Mouse (Mus musculus): ENCODE measurements around the gene Rpf1. TPM values are rescaled to one million over a fixed set of nuclear protein-coding genes. Genes with fewer than 3 reads are reported as not detected.
A peak's percentile ranks its signal among the peaks of the same experiment; 100 is the strongest.

The Rpf1 gene
- total RNA-seq, 2 experiments from 2014 or later = 14.6 to 15.3 TPM

DNA sequence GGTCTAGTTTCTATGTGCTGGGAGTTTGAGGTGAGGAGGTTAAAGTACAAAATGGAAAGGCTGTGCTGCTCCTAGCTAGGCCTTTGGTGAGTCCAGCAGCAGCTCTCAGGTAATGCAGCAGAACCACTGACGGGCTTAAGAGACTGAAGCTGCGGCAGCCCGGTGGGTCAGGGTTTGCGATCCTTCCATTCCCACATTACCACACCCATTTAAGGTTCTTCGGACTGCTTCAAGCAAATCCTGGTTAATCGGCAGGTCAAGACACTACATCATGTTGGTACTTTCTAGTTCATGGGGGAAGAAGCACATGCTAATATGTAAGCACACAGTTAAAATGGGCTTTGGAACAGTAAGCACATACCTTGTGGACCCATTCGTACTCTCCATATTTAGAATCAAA lies 14.5 kb downstream of the Rpf1 start:
- intact Hi-C loops (cut with DNase I) = no loop called here
- no peak for DNase-seq (ENCODE audit: extremely low spot score in 1 of 2, low spot score in 2 of 2)

DNA sequence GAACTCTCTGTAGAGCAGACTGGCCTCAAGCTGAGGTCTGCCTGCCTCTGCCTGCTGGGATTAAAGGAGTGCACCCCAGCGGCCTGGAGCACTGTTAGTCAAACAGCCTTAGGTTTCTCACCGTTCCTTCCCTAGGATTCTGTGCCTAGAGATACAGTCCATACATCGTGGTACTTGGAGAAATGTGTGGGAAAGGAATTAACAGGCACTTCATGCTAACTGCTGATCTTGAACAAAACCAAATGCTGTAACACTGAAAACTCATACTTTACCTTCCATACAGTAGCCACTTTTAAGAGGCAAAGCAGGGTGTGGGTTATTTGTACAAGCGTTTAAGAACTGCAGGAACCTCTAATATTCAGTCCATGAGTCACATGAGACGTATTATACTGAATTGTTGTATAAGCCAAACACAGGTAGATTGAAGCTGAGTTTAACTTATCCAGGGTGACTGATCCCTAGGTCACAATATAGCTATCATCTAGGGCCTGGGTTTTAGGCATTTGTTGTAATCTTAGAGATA lies 19.6 kb downstream of the Rpf1 start:
- intact Hi-C loops (cut with DNase I) = loop anchor here (5.0 kb wide), 1 partner anchor 49 kb away; no protein-coding TSS in a partner anchor
- no peak for DNase-seq (ENCODE audit: extremely low spot score in 1 of 2, low spot score in 2 of 2)

DNA sequence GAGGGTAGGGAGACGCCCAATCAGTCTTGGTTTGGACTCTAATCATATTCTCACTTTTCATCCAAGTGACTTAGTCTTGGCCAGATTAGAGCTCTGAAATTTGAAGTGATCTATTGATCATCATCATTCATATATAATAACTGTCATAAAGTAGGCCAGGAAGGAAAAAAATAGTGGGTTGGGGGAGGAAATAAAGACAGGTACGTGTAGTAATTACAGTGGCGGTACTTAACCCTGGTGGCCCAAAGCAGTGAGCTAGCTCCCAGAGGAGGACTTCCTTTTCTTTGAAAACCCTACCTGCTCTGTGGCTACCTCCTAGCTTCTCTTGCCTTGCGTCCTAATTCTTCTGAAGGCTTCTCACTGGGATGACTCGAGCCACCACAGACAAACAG lies 20.4 kb downstream of the Rpf1 start:
- intact Hi-C loops (cut with DNase I) = loop anchor here (5.0 kb wide), 1 partner anchor 49 kb away; no protein-coding TSS in a partner anchor
- no peak for DNase-seq (ENCODE audit: extremely low spot score in 1 of 2, low spot score in 2 of 2)

DNA sequence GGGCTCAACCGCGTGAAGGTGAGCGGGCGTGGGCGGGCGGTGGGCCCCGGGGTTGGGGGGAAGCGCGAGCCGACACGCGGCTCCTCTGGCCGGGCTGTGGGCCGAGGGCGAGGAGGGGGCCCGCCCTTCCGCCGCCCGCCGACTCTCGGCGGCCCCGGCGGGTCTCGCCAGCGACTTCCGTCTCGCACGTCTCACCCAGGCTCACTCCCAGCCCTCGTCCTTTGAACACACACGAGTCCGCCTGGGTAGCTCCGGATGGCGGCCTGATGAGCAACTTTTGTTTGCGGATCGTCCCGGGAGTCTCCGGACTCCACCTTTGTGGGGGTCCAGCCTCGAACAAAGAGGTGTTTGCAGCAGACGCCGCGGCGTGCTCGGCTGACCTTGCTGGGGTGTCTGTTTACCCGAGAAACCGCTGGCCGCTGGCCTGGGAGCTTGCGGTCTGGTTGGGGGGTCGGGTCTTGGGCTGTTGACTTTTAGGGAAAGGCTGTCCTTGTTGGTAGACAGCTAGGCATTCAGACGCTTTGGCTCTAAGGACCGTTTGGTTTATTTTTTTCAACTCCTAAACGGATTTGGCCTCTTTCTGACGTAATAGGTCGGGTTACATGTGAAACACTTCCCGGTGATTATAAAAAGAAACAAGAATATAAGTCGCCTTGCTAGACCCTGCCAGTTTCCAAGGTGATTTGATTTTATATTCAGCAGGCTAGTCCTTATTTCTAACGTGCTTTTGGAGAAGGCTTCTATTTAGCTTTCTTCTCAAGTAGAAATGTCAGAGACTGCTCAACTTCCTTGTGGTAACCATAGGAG lies 21.0 kb downstream of the Rpf1 start:
- intact Hi-C loops (cut with DNase I) = loop anchor here (5.0 kb wide), 1 partner anchor 48 kb away; no protein-coding TSS in a partner anchor
- peak; percentile 16 to 88 for DNase-seq (ENCODE audit: extremely low spot score in 1 of 2, low spot score in 2 of 2)

DNA sequence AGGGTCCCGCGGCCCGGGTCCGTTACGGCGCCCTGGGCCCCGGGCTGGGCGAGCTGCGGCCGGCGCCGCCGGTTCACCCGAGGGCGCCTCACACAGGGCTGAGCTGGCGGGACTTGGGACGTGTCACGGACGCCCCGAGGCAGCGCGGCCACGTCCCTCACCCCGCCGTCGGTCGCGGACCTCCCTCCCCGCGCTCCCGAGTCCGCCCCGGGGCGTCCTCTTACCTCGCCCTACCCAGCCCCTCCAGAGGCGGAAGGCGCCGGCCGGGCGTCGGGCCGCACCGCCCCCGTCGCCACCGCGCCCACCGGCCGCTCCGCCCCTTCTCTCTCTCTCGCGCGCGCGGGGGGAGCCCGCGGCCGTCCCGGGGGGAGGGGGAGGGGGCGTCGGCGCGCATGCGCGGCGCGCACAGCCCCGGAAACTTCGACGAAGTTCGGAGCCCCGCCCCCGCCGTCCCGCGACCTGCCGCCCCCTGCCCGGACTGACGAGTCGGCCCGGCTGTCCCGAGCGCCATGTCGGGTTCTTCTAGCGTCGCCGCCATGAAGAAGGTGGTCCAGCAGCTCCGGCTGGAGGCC lies 21.7 kb downstream of the Rpf1 start, which contains the start of the genes Spata1 and Gng5:
TSS of gene Spata1 (minus strand) at position 323 of the 572 bp plus-strand sequence.
TSS of gene Gng5 (plus strand) at position 377 of the 572 bp plus-strand sequence.
- intact Hi-C loops (cut with DNase I) = loop anchor here (5.0 kb wide), 2 partner anchors 47 to 152 kb away; no protein-coding TSS in a partner anchor
- peak; percentile 22 to 92 for DNase-seq (ENCODE audit: extremely low spot score in 1 of 2, low spot score in 2 of 2)

DNA sequence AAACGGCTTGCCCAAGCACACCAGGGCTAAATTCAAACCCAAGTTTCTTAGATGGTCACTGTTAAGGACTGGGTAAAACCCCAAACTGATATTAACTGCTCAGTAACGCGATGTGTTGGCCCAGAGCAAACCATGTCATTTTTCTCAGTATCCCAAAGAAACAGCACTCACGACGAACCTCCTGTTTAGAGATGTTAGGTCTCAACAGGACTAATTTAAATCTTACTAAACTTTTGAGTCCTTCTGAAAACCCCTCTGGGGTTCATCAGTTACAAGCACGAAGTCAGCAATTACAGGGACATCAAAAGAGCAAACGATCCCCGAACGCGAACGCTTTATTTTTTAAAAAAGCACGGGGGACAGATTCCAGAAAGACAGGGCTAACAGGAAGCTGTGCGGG lies 22.2 kb downstream of the Rpf1 start:
- intact Hi-C loops (cut with DNase I) = loop anchor here (5.0 kb wide), 1 partner anchor 152 kb away; no protein-coding TSS in a partner anchor
- DNase-seq (ENCODE audit: extremely low spot score in 1 of 2, low spot score in 2 of 2) = no peak

DNA sequence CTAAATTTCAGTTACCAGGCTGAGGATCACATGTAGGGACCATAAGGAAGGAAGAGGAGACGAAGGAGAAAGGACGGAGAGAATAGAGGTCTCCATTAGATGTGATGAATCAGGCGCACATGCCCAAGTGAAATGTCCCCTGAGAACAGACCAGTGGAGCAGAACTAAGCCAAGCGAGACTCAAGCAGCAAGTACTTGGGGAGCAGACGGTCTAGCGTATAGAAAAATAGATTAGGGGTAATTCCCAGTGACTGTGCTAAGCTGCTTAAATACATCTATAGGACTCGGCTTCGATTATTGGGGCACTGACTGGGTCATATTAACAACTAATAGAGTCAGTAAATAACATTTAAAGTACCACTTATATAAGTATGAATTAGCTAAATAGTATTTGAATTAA lies 26.3 kb downstream of the Rpf1 start:
- intact Hi-C loops (cut with DNase I) = loop anchor here (5.0 kb wide), 1 partner anchor 148 kb away; no protein-coding TSS in a partner anchor

DNA sequence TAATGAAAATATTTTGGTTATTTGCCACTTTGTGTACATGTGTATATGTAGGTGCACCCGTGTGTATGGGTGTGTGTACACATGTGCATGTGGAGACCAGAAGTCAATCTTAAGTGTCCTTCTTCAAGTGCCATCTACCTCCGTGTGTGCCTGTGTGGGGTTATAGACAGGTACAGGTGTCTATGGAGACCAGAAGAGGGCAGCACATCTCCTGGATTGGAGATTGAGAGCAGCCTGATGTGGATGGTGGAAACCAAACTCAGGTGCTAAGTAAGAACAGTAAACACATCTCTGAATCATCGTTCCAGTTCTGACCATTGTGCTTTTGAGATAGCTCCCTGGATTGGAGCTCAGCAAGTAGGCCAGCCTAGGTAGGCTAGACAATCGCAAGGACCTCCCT lies 34.8 kb downstream of the Rpf1 start:
- intact Hi-C loops (cut with DNase I) = no loop called here
- no peak for DNase-seq (ENCODE audit: extremely low spot score in 1 of 2, low spot score in 2 of 2)

More for the DNA sequence above, 26.3 kb downstream of the Rpf1 start:
- no peak for DNase-seq (ENCODE audit: extremely low spot score in 1 of 2, low spot score in 2 of 2)

DNA sequence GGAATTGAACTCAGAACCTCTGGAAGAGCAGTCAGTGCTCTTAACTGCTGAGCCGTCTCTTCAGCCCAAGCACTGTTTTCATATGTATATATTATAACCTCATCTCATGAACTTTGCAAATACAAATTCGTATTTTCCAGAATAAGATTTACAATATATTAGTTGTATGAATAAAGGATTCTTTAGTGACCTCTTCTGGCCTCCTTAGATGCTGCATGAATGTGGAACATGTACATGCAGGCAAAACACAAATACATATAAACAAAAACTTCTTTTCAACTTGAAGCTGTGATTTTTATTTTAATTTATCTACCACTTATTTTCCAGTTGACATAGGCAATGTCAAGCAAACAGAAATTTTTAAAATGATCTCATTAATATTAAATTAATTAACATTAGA lies 39.2 kb downstream of the Rpf1 start:
- intact Hi-C loops (cut with DNase I) = no loop called here

DNA sequence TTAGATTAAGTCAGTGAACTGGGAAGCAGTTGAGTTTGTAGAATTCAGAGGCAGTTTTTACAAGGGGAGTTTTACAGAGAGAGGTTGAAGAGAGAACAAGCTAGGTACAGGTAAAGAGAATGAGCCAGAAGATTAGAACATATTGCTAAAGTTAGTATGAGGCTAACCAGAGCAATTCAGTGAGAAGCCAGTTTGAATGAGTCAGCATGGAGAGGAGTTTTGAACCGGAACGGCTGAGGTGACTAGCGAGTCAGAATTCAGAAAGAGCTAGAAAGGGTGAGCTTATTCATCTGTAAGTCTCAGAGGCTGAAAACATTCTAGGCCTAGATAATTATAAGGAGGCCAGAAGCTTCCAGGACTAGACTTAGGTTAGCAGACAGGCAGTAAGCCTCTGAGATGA lies 46.8 kb downstream of the Rpf1 start:
- no peak for DNase-seq (ENCODE audit: extremely low spot score in 1 of 2, low spot score in 2 of 2)
- intact Hi-C loops (cut with DNase I) = no loop called here

More for the DNA sequence above, 39.2 kb downstream of the Rpf1 start:
- DNase-seq (ENCODE audit: extremely low spot score in 1 of 2, low spot score in 2 of 2) = no peak

DNA sequence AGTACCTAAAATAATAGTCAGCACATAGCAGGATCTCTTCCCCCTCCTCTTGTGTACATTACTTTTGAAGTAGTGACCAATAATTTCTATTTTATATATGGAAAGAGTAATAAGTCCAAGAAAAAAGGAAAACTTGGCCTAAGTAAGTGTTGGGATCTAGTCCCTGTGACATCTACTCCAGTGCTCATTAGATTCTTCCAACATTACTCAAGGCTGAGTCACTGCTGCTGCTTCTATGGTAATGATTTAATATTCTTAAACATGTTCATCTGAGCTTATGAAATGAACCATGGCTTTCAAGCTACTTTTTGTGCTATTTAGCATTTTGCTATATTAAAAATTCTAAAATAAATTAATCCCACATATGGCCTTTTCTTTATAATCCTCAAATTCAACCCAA lies 47.5 kb downstream of the Rpf1 start:
- intact Hi-C loops (cut with DNase I) = no loop called here
- no peak for DNase-seq (ENCODE audit: extremely low spot score in 1 of 2, low spot score in 2 of 2)

DNA sequence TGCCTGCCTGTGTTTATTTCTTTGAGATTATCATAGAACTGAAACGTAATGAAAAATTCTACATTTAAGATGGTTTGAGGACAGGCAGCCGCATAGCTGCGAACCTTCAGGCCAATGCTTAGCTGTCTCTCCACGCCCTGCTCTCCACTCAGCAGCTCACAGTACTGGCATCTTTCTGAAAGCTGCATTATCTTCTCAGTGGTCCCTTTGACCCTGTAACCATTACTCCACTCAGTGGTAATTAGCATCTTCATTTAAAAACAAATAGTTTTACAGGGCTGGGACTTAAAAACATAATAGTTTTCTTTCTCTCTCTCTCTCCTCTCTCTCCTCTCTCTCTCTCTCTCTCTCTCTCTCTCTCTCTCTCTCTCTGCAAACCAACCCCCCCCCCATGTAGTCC lies 48.6 kb downstream of the Rpf1 start:
- no peak for DNase-seq (ENCODE audit: extremely low spot score in 1 of 2, low spot score in 2 of 2)
- intact Hi-C loops (cut with DNase I) = no loop called here

DNA sequence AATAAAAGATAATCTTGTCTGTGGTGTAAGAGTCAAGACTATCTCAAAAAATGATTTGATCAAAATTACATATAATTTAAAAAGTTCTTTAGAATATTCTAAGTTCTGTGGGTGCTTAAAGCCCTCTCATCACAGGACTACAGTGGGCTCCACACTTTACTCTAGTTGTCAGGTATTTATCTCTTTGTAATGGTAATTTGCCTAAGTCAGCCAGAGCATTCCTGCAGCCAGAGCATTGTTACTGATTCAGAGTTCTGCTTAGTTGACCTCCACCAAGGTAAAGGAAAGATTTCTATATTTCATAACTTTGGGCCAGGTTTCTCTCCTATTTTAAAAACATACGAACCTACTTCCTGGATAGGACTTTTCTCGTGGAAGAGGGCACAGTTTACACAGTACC lies 52.0 kb downstream of the Rpf1 start:
- DNase-seq (ENCODE audit: extremely low spot score in 1 of 2, low spot score in 2 of 2) = no peak
- intact Hi-C loops (cut with DNase I) = no loop called here

DNA sequence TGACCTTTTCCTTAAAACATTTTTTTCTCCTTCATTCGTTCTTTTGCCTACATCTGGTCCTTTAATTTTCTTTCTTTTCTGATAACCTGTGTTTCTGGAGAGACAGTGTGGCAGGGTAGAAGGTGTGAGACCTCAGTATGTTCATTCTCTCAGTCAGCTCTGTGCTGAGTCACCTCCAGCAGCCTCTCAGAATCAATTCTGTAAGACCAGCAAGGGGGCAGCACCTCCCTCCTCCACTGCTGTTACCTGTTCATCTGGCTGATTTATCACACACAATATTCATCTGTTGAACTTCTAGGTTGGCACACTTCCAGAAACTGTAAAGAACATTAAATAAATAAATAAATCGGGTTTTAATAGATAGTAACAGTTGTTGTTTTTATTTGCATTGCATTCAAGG lies 58.3 kb downstream of the Rpf1 start:
- no peak for DNase-seq (ENCODE audit: extremely low spot score in 1 of 2, low spot score in 2 of 2)
- intact Hi-C loops (cut with DNase I) = no loop called here

Other genes starting within 250 kb of the Rpf1 start
- gene Ssx2ip, start 116.8 kb downstream of the Rpf1 start, total RNA-seq (2021) = 100 to 1,000 TPM; 136 to 158 TPM
- gene Ctbs, start 71.6 kb downstream of the Rpf1 start, total RNA-seq (2021) = 1 to 10 TPM; 6.4 to 6.8 TPM
- 1 to 10 TPM; 4.6 to 9.0 TPM for gene Spata1, start 21.7 kb downstream of the Rpf1 start, total RNA-seq (2021)
- 10 to 100 TPM; 49.6 to 51.3 TPM for gene Gng5, start 21.6 kb downstream of the Rpf1 start, total RNA-seq (2021)
- under 1 TPM; 0.58 to 0.99 TPM for gene Uox, start 49.0 kb upstream of the Rpf1 start, total RNA-seq (2021)
- gene Dnase2b, start 94.2 kb upstream of the Rpf1 start, total RNA-seq (2021) = not detected
- not detected for gene 4930503B20Rik, start 129.9 kb upstream of the Rpf1 start, total RNA-seq (2021)
- 1 to 10 TPM in 1 of 2 experiments, under 1 TPM in 1; 0.43 to 1.3 TPM for gene Samd13, start 164.2 kb upstream of the Rpf1 start, total RNA-seq (2021)

All from left cerebral cortex, postnatal 10 days (tissue).